Mouse (Mus musculus) MEL (cell line): Measurements from ENCODE around the gene Sfpq. TPM values are rescaled to one million over a fixed set of nuclear protein-coding genes. Genes with fewer than 3 reads are reported as not detected.

ENCODE experiments used
- DNase-seq: peaks from one replicate; pipeline ENCODE4 v3.0.0; 2011; ENCODE audit warnings: low read depth, low spot score
- H3K27ac ChIP-seq: 2 replicates; pipeline ENCODE4 v1.5.1; 2012; ENCODE audit warnings: low read depth, mild to moderate bottlenecking, control low read depth, low read length, moderate library complexity; ENCODE audit not compliant: control insufficient read depth
- H3K27me3 ChIP-seq, 2 experiments: fragments of 150-350 bp in 1 of 2; sonication (generic) in 1 of 2; 2 replicates each; pipeline ENCODE4 v1.6.1; 2012; ENCODE audit warnings: low read length in 2 of 2, mild to moderate bottlenecking in 2 of 2, improper control_type of control experiment in 1 of 2, moderate library complexity in 1 of 2; ENCODE audit not compliant: insufficient read depth in 2 of 2, control insufficient read depth in 1 of 2
- H3K36me3 ChIP-seq, 2 experiments: 2 replicates each; pipeline ENCODE4 v1.6.1; 2012 to 2014; ENCODE audit warnings: low read length in 2 of 2, improper control_type of control experiment in 1 of 2, inconsistent platforms in 1 of 2, mild to moderate bottlenecking in 1 of 2; ENCODE audit not compliant: insufficient read depth in 2 of 2, control insufficient read depth in 1 of 2
- H3K4me1 ChIP-seq, 2 experiments: fragments of 150-350 bp in 1 of 2; sonication (generic) in 1 of 2; 2 replicates each; pipeline ENCODE4 v1.6.1; 2012; ENCODE audit warnings: low read length in 2 of 2, improper control_type of control experiment in 1 of 2, mild to moderate bottlenecking in 1 of 2; ENCODE audit not compliant: insufficient read depth in 2 of 2, control insufficient read depth in 1 of 2
- H3K4me3 ChIP-seq, 2 experiments: fragments of 150-350 bp in 1 of 2; sonication (generic) in 1 of 2; 2 replicates each; pipeline ENCODE4 v1.5.1; 2012; ENCODE audit warnings: low read depth in 2 of 2, low read length in 2 of 2, mild to moderate bottlenecking in 2 of 2, moderate library complexity in 2 of 2, control low read depth in 1 of 2, improper control_type of control experiment in 1 of 2; ENCODE audit not compliant: control insufficient read depth in 1 of 2, insufficient read depth in 1 of 2
- H3K79me2 ChIP-seq: 2 replicates; pipeline ENCODE4 v1.6.1; 2012; ENCODE audit warnings: mild to moderate bottlenecking, low read length, moderate library complexity; ENCODE audit not compliant: control insufficient read depth, poor library complexity, insufficient read depth
- H3K9ac ChIP-seq: 2 replicates; pipeline ENCODE4 v1.6.1; 2012; ENCODE audit warnings: low read depth, mild to moderate bottlenecking, control low read depth, low read length, moderate library complexity; ENCODE audit not compliant: control insufficient read depth, poor library complexity, severe bottlenecking
- H3K9me3 ChIP-seq: fragments of 150-350 bp; sonication (generic); replicated peaks from 2 replicates; pipeline ENCODE4 v1.6.1; 2012; ENCODE audit warnings: mild to moderate bottlenecking, low read length, improper control_type of control experiment, moderate library complexity; ENCODE audit not compliant: insufficient read depth
- CHD2 ChIP-seq: IDR thresholded peaks from 2 replicates; pipeline ENCODE4 v1.6.1; 2011; ENCODE audit warnings: low read length, improper control_type of control experiment
- CTCF ChIP-seq, 3 experiments: IDR thresholded peaks in 2 of 3; conservative IDR thresholded peaks in 1 of 3; 2 replicates each; pipeline ENCODE4 v1.5.1; 2011 to 2012; ENCODE audit warnings: low read length in 3 of 3, low read depth in 2 of 3, mild to moderate bottlenecking in 2 of 3, improper control_type of control experiment in 1 of 3, inconsistent platforms in 1 of 3, mixed read lengths in 1 of 3, moderate library complexity in 1 of 3; ENCODE audit not compliant: control insufficient read depth in 1 of 3, insufficient read depth in 1 of 3, poor library complexity in 1 of 3, severe bottlenecking in 1 of 3
- ELF1 ChIP-seq: IDR thresholded peaks from 2 replicates; pipeline ENCODE4 v1.6.1; 2014; ENCODE audit warnings: low read depth, mild to moderate bottlenecking, inconsistent platforms, low read length, improper control_type of control experiment, moderate library complexity
- EP300 ChIP-seq, 2 experiments: IDR thresholded peaks; 2 replicates each; pipeline ENCODE4 v1.6.1; 2011; ENCODE audit warnings: improper control_type of control experiment in 2 of 2, low read length in 2 of 2, low read depth in 1 of 2, mild to moderate bottlenecking in 1 of 2
- MAX ChIP-seq: IDR thresholded peaks from 2 replicates; pipeline ENCODE4 v1.6.1; 2011; ENCODE audit warnings: low read length, improper control_type of control experiment
- NELFE ChIP-seq: IDR thresholded peaks from 2 replicates; pipeline ENCODE4 v1.6.1; 2011; ENCODE audit warnings: low read depth, low read length, improper control_type of control experiment
- NRF1 ChIP-seq: IDR thresholded peaks from 2 replicates; pipeline ENCODE4 v1.6.1; 2014; ENCODE audit warnings: low read depth, mild to moderate bottlenecking, inconsistent platforms, low read length, improper control_type of control experiment, moderate library complexity; ENCODE audit not compliant: poor library complexity, insufficient read depth, severe bottlenecking
- POLR2A ChIP-seq, 2 experiments: IDR thresholded peaks; 2 replicates each; pipeline ENCODE4 v1.6.1; 2011 to 2012; ENCODE audit warnings: low read length in 2 of 2, mild to moderate bottlenecking in 2 of 2, control low read depth in 1 of 2, improper control_type of control experiment in 1 of 2, low read depth in 1 of 2, moderate library complexity in 1 of 2; ENCODE audit not compliant: control insufficient read depth in 1 of 2, insufficient read depth in 1 of 2, poor library complexity in 1 of 2
- POLR2AphosphoS2 ChIP-seq: IDR thresholded peaks from 2 replicates; pipeline ENCODE4 v1.6.1; 2011; ENCODE audit warnings: low read length, improper control_type of control experiment
- RCOR1 ChIP-seq: IDR thresholded peaks from 2 replicates; pipeline ENCODE4 v1.6.1; 2012; ENCODE audit warnings: low read depth, mild to moderate bottlenecking, inconsistent platforms, low read length, improper control_type of control experiment
- TCF12 ChIP-seq: IDR thresholded peaks from 2 replicates; pipeline ENCODE4 v1.6.1; 2014; ENCODE audit warnings: low read depth, mild to moderate bottlenecking, inconsistent platforms, low read length, improper control_type of control experiment, moderate library complexity
- USF2 ChIP-seq, 2 experiments: IDR thresholded peaks; 2 replicates each; pipeline ENCODE4 v1.6.1; 2011 to 2012; ENCODE audit warnings: improper control_type of control experiment in 2 of 2, low read length in 2 of 2, borderline replicate concordance in 1 of 2, inconsistent platforms in 1 of 2, low read depth in 1 of 2, mild to moderate bottlenecking in 1 of 2; ENCODE audit not compliant: insufficient read depth in 1 of 2
- polyA plus RNA-seq, 2 experiments: library from polyadenylated mRNA; stranded (reverse) in 1 of 2; unstranded in 1 of 2; fragments of >175 nt in 1 of 2; fragments of >200 nt in 1 of 2; gene quantifications; 2 replicates each; pipeline versions ENCODE4 v1.2.1 to v1.2.4; 2012; ENCODE audit warnings: low replicate concordance in 2 of 2, low read depth in 1 of 2; ENCODE audit not compliant: insufficient read length in 2 of 2, insufficient read depth in 1 of 2, missing spikeins in 1 of 2
- total RNA-seq: library from RNA; depleted of rRNA; stranded (reverse); fragments of 300-350 nt; gene quantifications from 2 replicates; pipeline ENCODE4 v1.2.3, GENCODE M21; 2012

The Sfpq gene
- total and polyA plus RNA-seq, 3 experiments: 100 to 366 (median 259) TPM

DNA sequence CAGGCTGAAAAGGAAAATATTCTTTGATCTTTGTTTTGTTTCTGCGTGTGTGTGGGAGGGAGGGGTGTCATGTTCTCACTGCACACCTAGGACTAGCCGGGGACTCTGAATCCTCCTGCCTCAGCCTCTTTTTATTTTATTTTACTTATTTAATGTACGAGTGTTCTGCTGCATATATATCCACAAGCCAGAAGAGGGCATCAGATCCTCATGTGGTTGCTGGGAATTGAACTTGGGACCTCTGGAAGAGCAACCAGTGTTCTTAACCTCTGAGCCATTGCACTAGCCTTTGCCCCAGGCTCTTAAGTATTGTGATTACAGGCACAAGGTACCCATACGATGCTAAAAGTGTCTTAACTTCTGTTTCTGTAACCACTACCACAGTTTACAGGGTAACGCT lies 34.4 kb upstream of the Sfpq start:
- Histone ChIP-seq H3K27me3 (peaks cover 0 to 3% of the 10 kb centered on the region in 2 experiments; a peak in 3 of 4 replicates), H3K9ac (no peak overlapping the region), H3K4me3 (no peak overlapping the region), H3K79me2 (no peaks in the 10 kb centered on the region), H3K9me3 (no peaks in the 10 kb centered on the region), H3K27ac (no peak overlapping the region), H3K36me3 (no peaks in the 10 kb centered on the region), H3K4me1 (no peaks in the 10 kb centered on the region)
- DNase-seq: no peak
- TF ChIP-seq RCOR1 (no peak), CTCF (IDR thresholded peaks at IDR 0.05 in 2 of 3, conservative IDR thresholded peaks at IDR 0.05 in 1 of 3; ENCODE audit: control insufficient read depth in 1 of 3, insufficient read depth in 1 of 3, low read depth in 2 of 3, low read length in 3 of 3, poor library complexity in 1 of 3, severe bottlenecking in 1 of 3) (0 out of 6 replicates have a peak, but pooled peaks of 1 of the 3 experiments have one; percentile 6), ELF1 (no peak)

DNA sequence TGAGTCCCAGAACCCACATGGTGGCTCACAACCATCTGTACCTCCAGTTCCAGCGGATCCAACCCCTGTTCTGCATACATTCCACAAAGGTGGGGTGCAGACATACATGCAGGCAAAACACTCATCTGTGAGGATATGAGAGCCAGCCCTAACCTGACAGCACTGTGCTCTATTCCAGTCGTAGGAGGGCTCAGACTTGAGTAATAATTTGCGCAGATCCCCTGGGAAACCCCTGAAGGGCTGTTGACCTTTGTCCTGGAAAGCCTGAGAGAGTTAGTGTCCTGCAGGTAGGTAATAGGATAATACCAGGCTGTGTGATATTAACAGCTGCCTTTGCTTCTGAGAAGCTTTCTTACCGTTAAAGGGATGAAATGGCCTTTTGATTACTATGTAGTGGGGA lies 32.6 kb upstream of the Sfpq start:
- TF ChIP-seq EP300 (IDR thresholded peaks at IDR 0.05; ENCODE audit: low read depth in 1 of 2, low read length in 2 of 2): no peak
- Histone ChIP-seq H3K79me2 (no peaks in the 10 kb centered on the region), H3K9ac (no peak overlapping the region), H3K4me1 (0 out of 4 replicates have a peak, but pooled peaks cover 0 to 1% of the 10 kb centered on the region in 2 experiments), H3K4me3 (no peak overlapping the region), H3K36me3 (no peaks in the 10 kb centered on the region), H3K27me3 (no peaks in the 10 kb centered on the region; a peak in 3 of 4 replicates), H3K9me3 (no peaks in the 10 kb centered on the region), H3K27ac (no peak overlapping the region)
- DNase-seq: no peak

DNA sequence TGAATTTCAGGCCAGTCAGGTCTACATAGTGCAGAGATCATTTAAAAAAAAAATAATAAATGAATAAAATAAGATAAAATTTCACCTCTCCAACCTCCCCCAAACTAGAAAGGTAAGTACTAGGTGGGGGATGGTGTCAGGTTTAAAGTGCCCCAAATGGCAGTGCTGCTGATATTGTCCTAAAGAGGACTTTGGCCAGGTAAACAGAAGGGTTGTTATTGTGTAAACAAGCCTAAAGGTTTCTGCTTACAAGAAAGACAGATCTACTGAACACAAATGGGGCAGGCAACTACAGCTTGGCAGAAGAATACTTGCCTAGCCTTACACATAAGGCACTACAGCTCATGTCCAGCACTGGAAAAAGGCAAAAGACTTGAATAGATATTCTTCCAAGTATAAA lies 30.6 kb upstream of the Sfpq start:
- H3K36me3 ChIP-seq: no peaks in the 10 kb centered on the region
- 0 out of 4 replicates have a peak, but pooled peaks cover 0 to 6% of the 10 kb centered on the region in 2 experiments for H3K4me1 ChIP-seq
- TF ChIP-seq CHD2 (no peak), NRF1 (no peak), ELF1 (no peak), RCOR1 (no peak), MAX (no peak), NELFE (no peak), POLR2A (IDR thresholded peaks at IDR 0.05; ENCODE audit: control insufficient read depth in 1 of 2, insufficient read depth in 1 of 2, low read depth in 1 of 2, low read length in 2 of 2, poor library complexity in 1 of 2) (no peak), POLR2AphosphoS2 (no peak), TCF12 (no peak), USF2 (IDR thresholded peaks at IDR 0.05; ENCODE audit: borderline replicate concordance in 1 of 2, insufficient read depth in 1 of 2, low read depth in 1 of 2, low read length in 2 of 2) (no peak)
- no peaks in the 10 kb centered on the region for H3K79me2 ChIP-seq
- no peak overlapping the region for H3K9ac ChIP-seq
- H3K27me3 ChIP-seq: no peaks in the 10 kb centered on the region; a peak in 2 of 4 replicates
- H3K4me3 ChIP-seq: no peak overlapping the region
- no peak overlapping the region for H3K27ac ChIP-seq
- DNase-seq: no peak
- no peaks in the 10 kb centered on the region for H3K9me3 ChIP-seq
